In genomic region chr11:4223393-4224188, GRCm38 (mm10) we compare ENCODE assay signal across 13 mouse cellular contexts. TPM values are rescaled to one million over a fixed set of nuclear protein-coding genes. Genes with fewer than 3 reads are reported as not detected.
DNase-seq lines count a peak whose midpoint lies in the region; ATAC-seq and TF ChIP-seq lines count a peak whose summit lies in the region.
"Had no signal": no experiment of that assay in that cellular context is flagged by ENCODE, and none has a peak within 500 bp of the region (broad histone marks: within the 10 kb centered on the region; RNA-seq: fewer than 3 reads in every experiment).

No protein-coding gene starts in this region.

- H3K27me3 ChIP-seq in hindbrain, embryonic 10.5 days (ENCODE audit: insufficient read depth, poor library complexity, severe bottlenecking) = peaks cover 18% of the 10 kb centered on the region
- peaks cover 25% of the 10 kb centered on the region for H3K27me3 ChIP-seq in hindbrain, embryonic 13.5 days
- H3K27me3 ChIP-seq in erythroblast, embryonic 14.5 days (ENCODE audit: control insufficient read depth) = peaks cover 17% of the 10 kb centered on the region
- H3K27me3 ChIP-seq in liver, postnatal 0 days (ENCODE audit: insufficient read depth, low read length) = 0 out of 2 replicates have a peak, but pooled peaks cover 7% of the 10 kb centered on the region
- peaks cover 9% of the 10 kb centered on the region for H3K27me3 ChIP-seq in hindbrain, embryonic 14.5 days (ENCODE audit: control insufficient read depth, insufficient read depth, low read length)
- H3K27me3 ChIP-seq in neural tube, embryonic 15.5 days (replicated peaks) = peaks cover 15% of the 10 kb centered on the region

- peak; percentile 82 for TF ChIP-seq EP300 in liver, postnatal 0 days (IDR thresholded peaks at IDR 0.05; ENCODE audit: low read depth)

- no peaks in the 10 kb centered on the region for H3K36me3 ChIP-seq in hindbrain, embryonic 10.5 days
- H3K36me3 ChIP-seq in hindbrain, embryonic 13.5 days = no peaks in the 10 kb centered on the region
- H3K36me3 ChIP-seq in erythroblast, embryonic 14.5 days (ENCODE audit: control insufficient read depth) = peaks cover 33% of the 10 kb centered on the region
- no peaks in the 10 kb centered on the region for H3K36me3 ChIP-seq in liver, postnatal 0 days (replicated peaks; ENCODE audit: insufficient read depth, low read length)
- H3K36me3 ChIP-seq in hindbrain, embryonic 14.5 days (replicated peaks; ENCODE audit: control insufficient read depth, insufficient read depth) = no peaks in the 10 kb centered on the region
- no peaks in the 10 kb centered on the region for H3K36me3 ChIP-seq in neural tube, embryonic 15.5 days

- no peak for DNase-seq in hindbrain, embryonic 10.5 days (ENCODE audit: low spot score)
- peak; percentile 89 for DNase-seq in liver, postnatal 0 days
- no peak for DNase-seq in hindbrain, embryonic 14.5 days (ENCODE audit: low spot score)
- no peak for DNase-seq in urinary bladder, adult 2 months (ENCODE audit: low spot score)
- DNase-seq: cerebellum, adult 9-11 months; right cerebral cortex, postnatal 25 days had no signal

- H3K4me3 ChIP-seq in hindbrain, embryonic 10.5 days = no peak overlapping the region
- H3K4me3 ChIP-seq in hindbrain, embryonic 13.5 days = no peak overlapping the region
- H3K4me3 ChIP-seq in erythroblast, embryonic 14.5 days (replicated peaks) = peak overlapping the region; percentile 72
- peak overlapping the region; percentile 56 for H3K4me3 ChIP-seq in liver, postnatal 0 days (ENCODE audit: low read depth, low read length)
- H3K4me3 ChIP-seq in hindbrain, embryonic 14.5 days (replicated peaks; ENCODE audit: low read length) = no peak overlapping the region
- no peak overlapping the region for H3K4me3 ChIP-seq in neural tube, embryonic 15.5 days (replicated peaks)
- H3K4me3 ChIP-seq: left cerebral cortex, adult 2 months had no signal

- 32% methylated on average over 7 of the region's 7 CpGs for WGBS in hindbrain, embryonic 10.5 days
- WGBS in hindbrain, embryonic 13.5 days = 37% methylated on average over 6 of the region's 7 CpGs
- 47% methylated on average over 5 of the region's 7 CpGs for WGBS in liver, postnatal 0 days (ENCODE audit: insufficient replicate concordance)
- 28% methylated on average over 6 of the region's 7 CpGs for WGBS in hindbrain, embryonic 14.5 days
- 45% methylated on average over 5 of the region's 7 CpGs for WGBS in neural tube, embryonic 15.5 days

- H3K9me3 ChIP-seq in hindbrain, embryonic 10.5 days = no peaks in the 10 kb centered on the region
- H3K9me3 ChIP-seq in hindbrain, embryonic 13.5 days = no peaks in the 10 kb centered on the region
- no peaks in the 10 kb centered on the region for H3K9me3 ChIP-seq in erythroblast, embryonic 14.5 days (ENCODE audit: control insufficient read depth, low read length)
- no peaks in the 10 kb centered on the region for H3K9me3 ChIP-seq in liver, postnatal 0 days (ENCODE audit: low read length)
- H3K9me3 ChIP-seq in hindbrain, embryonic 14.5 days (ENCODE audit: control insufficient read depth, low read length) = no peaks in the 10 kb centered on the region
- H3K9me3 ChIP-seq in neural tube, embryonic 15.5 days (replicated peaks) = no peaks in the 10 kb centered on the region

- peaks cover 22% of the 10 kb centered on the region for H3K4me1 ChIP-seq in hindbrain, embryonic 10.5 days (replicated peaks)
- H3K4me1 ChIP-seq in hindbrain, embryonic 13.5 days (replicated peaks) = peaks cover 1% of the 10 kb centered on the region
- H3K4me1 ChIP-seq in erythroblast, embryonic 14.5 days (ENCODE audit: control insufficient read depth) = peaks cover 97% of the 10 kb centered on the region
- H3K4me1 ChIP-seq in liver, postnatal 0 days (ENCODE audit: insufficient read depth) = peaks cover 43% of the 10 kb centered on the region
- H3K4me1 ChIP-seq in hindbrain, embryonic 14.5 days (replicated peaks; ENCODE audit: control insufficient read depth, insufficient read depth, low read length) = no peaks in the 10 kb centered on the region
- H3K4me1 ChIP-seq in neural tube, embryonic 15.5 days = peaks cover 7% of the 10 kb centered on the region; the same call in 1 of the 2 replicates

- H3K9ac ChIP-seq in hindbrain, embryonic 13.5 days = no peak overlapping the region
- H3K9ac ChIP-seq in liver, postnatal 0 days (replicated peaks) = peak overlapping the region; percentile 67
- no peak overlapping the region for H3K9ac ChIP-seq in hindbrain, embryonic 14.5 days
- H3K9ac ChIP-seq in neural tube, embryonic 15.5 days (replicated peaks) = no peak overlapping the region

- TF ChIP-seq CTCF in liver, postnatal 0 days (IDR thresholded peaks at IDR 0.05; ENCODE audit: low read depth) = no peak

- no peak overlapping the region for H3K4me2 ChIP-seq in hindbrain, embryonic 13.5 days
- peak overlapping the region; percentile 68 for H3K4me2 ChIP-seq in liver, postnatal 0 days (ENCODE audit: low read depth, low read length)
- no peak overlapping the region for H3K4me2 ChIP-seq in hindbrain, embryonic 14.5 days (replicated peaks)
- H3K4me2 ChIP-seq in neural tube, embryonic 15.5 days = no peak overlapping the region

- no peak for ATAC-seq in hindbrain, embryonic 13.5 days (ENCODE audit: low FRiP score)
- peak; percentile 29 for ATAC-seq in activated CD4-positive, CD25-positive, alpha-beta regulatory T cell, adult 4 months
- peak; percentile 84 for ATAC-seq in liver, postnatal 0 days
- ATAC-seq in hindbrain, embryonic 14.5 days (ENCODE audit: low FRiP score) = no peak
- ATAC-seq in neural tube, embryonic 15.5 days (ENCODE audit: low FRiP score) = no peak

- H3K27ac ChIP-seq in hindbrain, embryonic 10.5 days = peak overlapping the region; percentile 45
- H3K27ac ChIP-seq in hindbrain, embryonic 13.5 days = no peak overlapping the region
- peak overlapping the region; percentile 75 for H3K27ac ChIP-seq in liver, postnatal 0 days (ENCODE audit: low read depth)
- no peak overlapping the region for H3K27ac ChIP-seq in hindbrain, embryonic 14.5 days
- no peak overlapping the region for H3K27ac ChIP-seq in neural tube, embryonic 15.5 days (replicated peaks)
- H3K27ac ChIP-seq: left cerebral cortex, adult 2 months had no signal

RNA-seq across cellular contexts. Expression of gene Castor1, which starts 5.6 kb away (rescaled TPM):
- polyA plus RNA-seq in hindbrain, embryonic 10.5 days (2016; fragmentation: Nextera tagmentation; extraction: Ambion mirVana) = 2.7 and 3.6 TPM in 2 replicates
- 2.2 and 2.3 TPM in 2 replicates for polyA plus RNA-seq in hindbrain, embryonic 13.5 days (2015; fragmentation: Nextera tagmentation; extraction: Ambion mirVana)
- 10 to 100 TPM; 37.5 to 42.0 TPM for polyA plus RNA-seq in activated CD4-positive, CD25-positive, alpha-beta regulatory T cell, adult 4 months (2017; shearing (Covaris generic))
- 0.18 and 0.26 TPM in 2 replicates for polyA plus RNA-seq in erythroblast, embryonic 14.5 days (2012)
- polyA plus RNA-seq in liver, postnatal 0 days (2015; fragmentation: Nextera tagmentation; extraction: Ambion mirVana) = 1.8 and 2.0 TPM in 2 replicates
- polyA plus RNA-seq in hindbrain, embryonic 14.5 days (2014; fragmentation: Nextera tagmentation; extraction: Ambion mirVana) = 3.8 and 4.5 TPM in 2 replicates
- polyA plus RNA-seq in urinary bladder, adult 2 months (2012; rRNA removed) = 19.7 and 19.8 TPM in 2 replicates
- 5.5 and 17.4 TPM in 2 replicates for polyA plus RNA-seq in neural tube, embryonic 15.5 days (2015; fragmentation: Nextera tagmentation; extraction: Ambion mirVana)

RNA-seq across cellular contexts. Expression of gene Osm, which starts 12.6 kb away (rescaled TPM):
- polyA plus RNA-seq in hindbrain, embryonic 10.5 days (2016; fragmentation: Nextera tagmentation; extraction: Ambion mirVana) = 0.09 TPM in 1 of 2 replicates, not detected in the other
- 0.14 TPM in 1 of 2 replicates, not detected in the other for polyA plus RNA-seq in hindbrain, embryonic 13.5 days (2015; fragmentation: Nextera tagmentation; extraction: Ambion mirVana)
- 10 to 100 TPM; 18.0 to 19.8 TPM for polyA plus RNA-seq in activated CD4-positive, CD25-positive, alpha-beta regulatory T cell, adult 4 months (2017; shearing (Covaris generic))
- polyA plus RNA-seq in erythroblast, embryonic 14.5 days (2012) = 0.41 and 0.44 TPM in 2 replicates
- polyA plus RNA-seq in liver, postnatal 0 days (2015; fragmentation: Nextera tagmentation; extraction: Ambion mirVana) = 0.58 and 1.3 TPM in 2 replicates
- not detected in 2 replicates for polyA plus RNA-seq in hindbrain, embryonic 14.5 days (2014; fragmentation: Nextera tagmentation; extraction: Ambion mirVana)
- 0.28 and 0.39 TPM in 2 replicates for polyA plus RNA-seq in urinary bladder, adult 2 months (2012; rRNA removed)
- 0.73 TPM in 1 of 2 replicates, not detected in the other for polyA plus RNA-seq in neural tube, embryonic 15.5 days (2015; fragmentation: Nextera tagmentation; extraction: Ambion mirVana)
- polyA plus RNA-seq: forebrain, embryonic 11.5 days; intestine, embryonic 14.5 days had no signal

RNA-seq across cellular contexts. Expression of gene Lif, which starts 33.8 kb away (rescaled TPM):
- 0.05 and 0.09 TPM in 2 replicates for polyA plus RNA-seq in hindbrain, embryonic 10.5 days (2016; fragmentation: Nextera tagmentation; extraction: Ambion mirVana)
- polyA plus RNA-seq in hindbrain, embryonic 13.5 days (2015; fragmentation: Nextera tagmentation; extraction: Ambion mirVana) = 0.08 TPM in 1 of 2 replicates, not detected in the other
- polyA plus RNA-seq in activated CD4-positive, CD25-positive, alpha-beta regulatory T cell, adult 4 months (2017; shearing (Covaris generic)) = 1 to 10 TPM; 2.9 to 6.6 TPM
- not detected in 2 replicates for polyA plus RNA-seq in erythroblast, embryonic 14.5 days (2012)
- polyA plus RNA-seq in liver, postnatal 0 days (2015; fragmentation: Nextera tagmentation; extraction: Ambion mirVana) = not detected in 2 replicates
- 0.29 TPM in 1 of 2 replicates, not detected in the other for polyA plus RNA-seq in hindbrain, embryonic 14.5 days (2014; fragmentation: Nextera tagmentation; extraction: Ambion mirVana)
- 2.5 and 2.8 TPM in 2 replicates for polyA plus RNA-seq in urinary bladder, adult 2 months (2012; rRNA removed)
- 0.04 and 0.11 TPM in 2 replicates for polyA plus RNA-seq in neural tube, embryonic 15.5 days (2015; fragmentation: Nextera tagmentation; extraction: Ambion mirVana)
- polyA plus RNA-seq: forebrain, embryonic 11.5 days had no signal

RNA-seq across cellular contexts. Expression of gene Tbc1d10a, which starts 37.0 kb away (rescaled TPM):
- polyA plus RNA-seq in hindbrain, embryonic 10.5 days (2016; fragmentation: Nextera tagmentation; extraction: Ambion mirVana) = 29.4 and 32.3 TPM in 2 replicates
- polyA plus RNA-seq in hindbrain, embryonic 13.5 days (2015; fragmentation: Nextera tagmentation; extraction: Ambion mirVana) = 26.1 and 28.0 TPM in 2 replicates
- 10 to 100 TPM; 23.8 to 25.6 TPM for polyA plus RNA-seq in activated CD4-positive, CD25-positive, alpha-beta regulatory T cell, adult 4 months (2017; shearing (Covaris generic))
- polyA plus RNA-seq in erythroblast, embryonic 14.5 days (2012) = 0.63 and 0.69 TPM in 2 replicates
- polyA plus RNA-seq in liver, postnatal 0 days (2015; fragmentation: Nextera tagmentation; extraction: Ambion mirVana) = 5.6 and 7.0 TPM in 2 replicates
- 23.7 and 25.6 TPM in 2 replicates for polyA plus RNA-seq in hindbrain, embryonic 14.5 days (2014; fragmentation: Nextera tagmentation; extraction: Ambion mirVana)
- polyA plus RNA-seq in urinary bladder, adult 2 months (2012; rRNA removed) = 92.5 and 137 TPM in 2 replicates
- 40.2 and 40.3 TPM in 2 replicates for polyA plus RNA-seq in neural tube, embryonic 15.5 days (2015; fragmentation: Nextera tagmentation; extraction: Ambion mirVana)

Comparison
In these comparisons a context has a peak if more than half of its experiments do, and no peak if none do; other contexts are left out.
1. H3K27ac ChIP-seq: peak in hindbrain, embryonic 10.5 days (single experiment) and liver, postnatal 0 days (single experiment); none in hindbrain, embryonic 13.5 days (single experiment), hindbrain, embryonic 14.5 days (single experiment) and neural tube, embryonic 15.5 days (single experiment).
2. H3K4me3 ChIP-seq: peak in erythroblast, embryonic 14.5 days (single experiment) and liver, postnatal 0 days (single experiment); none in hindbrain, embryonic 10.5 days (single experiment), hindbrain, embryonic 13.5 days (single experiment), hindbrain, embryonic 14.5 days (single experiment) and neural tube, embryonic 15.5 days (single experiment).
3. ATAC-seq: peak in activated CD4-positive, CD25-positive, alpha-beta regulatory T cell, adult 4 months (single experiment) and liver, postnatal 0 days (single experiment); none in hindbrain, embryonic 13.5 days (single experiment), hindbrain, embryonic 14.5 days (single experiment) and neural tube, embryonic 15.5 days (single experiment).